Mouse (Mus musculus) cerebellum, postnatal 25 days (tissue): ENCODE data around the gene Glt1d1.

ENCODE experiments used
- DNase-seq, 2 experiments: peaks; one replicate each; pipeline ENCODE4 v3.0.0; 2021; ENCODE audit warnings: mixed read lengths in 2 of 2

Glt1d1 gene

DNA sequence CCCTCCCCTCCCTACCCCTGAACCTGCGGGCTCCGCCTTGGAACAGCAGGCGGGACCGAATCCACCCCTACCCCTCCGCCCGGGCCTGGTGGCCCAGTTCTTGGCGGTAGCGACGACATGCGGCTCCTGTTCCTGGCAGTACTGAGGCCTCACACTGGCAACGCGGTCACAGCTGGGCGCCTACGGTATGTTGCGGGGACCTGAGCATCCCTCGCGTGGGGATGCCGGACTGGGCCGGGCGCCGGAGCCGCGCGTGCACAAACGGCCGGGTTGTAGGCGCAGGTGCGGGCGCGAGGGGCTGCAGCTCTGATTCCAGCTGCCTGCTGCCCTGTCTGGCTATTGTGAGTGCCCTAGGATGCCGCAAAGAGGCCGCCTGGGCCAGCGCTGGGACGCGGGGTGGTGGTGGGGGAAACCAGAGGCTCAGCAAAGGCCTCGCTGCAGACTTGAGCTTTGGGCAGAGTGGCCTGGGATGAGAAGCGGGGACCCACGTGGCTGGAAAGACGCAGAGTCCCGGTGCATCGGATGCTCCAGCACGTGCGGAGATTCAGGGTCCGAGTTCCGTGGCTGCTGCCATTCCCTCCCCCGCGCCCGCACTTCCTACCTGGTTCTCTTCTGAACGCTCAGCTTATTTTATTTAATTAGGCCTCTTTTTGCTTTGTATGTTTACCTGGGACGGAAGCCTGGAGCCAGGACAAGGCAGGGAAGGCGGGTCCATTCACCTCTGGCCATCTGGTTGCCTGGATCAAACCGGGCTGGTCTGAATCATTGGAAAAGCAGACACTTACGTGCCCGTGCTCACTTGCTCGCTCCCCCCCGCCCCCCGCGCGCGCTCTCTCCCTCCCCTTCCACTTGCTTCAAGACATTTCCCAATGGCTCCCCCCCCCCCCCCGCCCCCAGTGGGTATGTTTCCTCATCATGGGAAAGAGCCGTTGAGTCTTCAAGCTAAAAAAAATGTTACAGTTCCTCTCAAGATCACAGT is at the start of gene Glt1d1, which contains the start of gene Slc15a4:
Glt1d1 (plus strand) TSS at position 96 of the 979 bp plus-strand sequence.
Slc15a4 (minus strand) TSS at position 731 of the 979 bp plus-strand sequence.
- DNase-seq = peak; percentile 67 to 69

DNA sequence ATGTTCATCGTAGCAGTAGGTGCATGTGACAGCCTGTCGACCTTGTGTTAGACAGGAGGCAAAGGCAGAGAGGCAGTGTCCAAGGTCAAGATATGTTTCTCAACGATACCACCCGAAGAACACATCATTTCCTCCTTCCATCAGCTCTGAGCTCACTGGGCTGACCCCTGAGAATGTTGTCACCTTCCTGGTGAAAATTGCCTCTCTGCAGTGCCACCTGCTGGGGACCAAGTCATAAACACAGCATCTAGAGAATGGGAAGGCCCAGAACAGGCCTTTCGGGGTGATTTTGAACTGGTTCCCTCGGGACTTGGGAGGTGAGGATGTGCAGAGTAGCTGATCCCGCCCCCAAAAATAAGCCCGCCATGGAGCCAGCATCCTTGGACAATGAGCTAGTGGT is 48.4 kb upstream of the Glt1d1 start:
- peak; percentile 24 to 42 for DNase-seq

DNA sequence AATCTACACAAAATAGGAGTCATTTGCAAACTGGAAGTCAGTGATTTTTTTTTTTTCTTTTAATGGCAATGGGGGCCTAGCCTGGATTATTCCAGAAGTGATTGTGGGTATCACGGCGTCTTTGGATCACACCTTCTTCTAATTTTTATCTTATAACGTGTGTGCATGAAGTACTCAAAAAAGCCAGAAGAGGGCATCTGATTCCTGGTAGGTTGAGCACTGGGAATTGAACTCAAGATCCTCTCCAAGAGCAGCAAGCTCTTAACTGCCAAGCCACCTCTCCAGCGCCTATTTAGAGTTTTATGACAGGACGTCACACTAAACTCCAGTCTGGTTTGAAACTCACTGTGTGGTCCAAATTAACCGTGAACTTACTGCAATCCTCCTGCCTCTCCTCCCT is 44.2 kb upstream of the Glt1d1 start:
- DNase-seq = no peak

DNA sequence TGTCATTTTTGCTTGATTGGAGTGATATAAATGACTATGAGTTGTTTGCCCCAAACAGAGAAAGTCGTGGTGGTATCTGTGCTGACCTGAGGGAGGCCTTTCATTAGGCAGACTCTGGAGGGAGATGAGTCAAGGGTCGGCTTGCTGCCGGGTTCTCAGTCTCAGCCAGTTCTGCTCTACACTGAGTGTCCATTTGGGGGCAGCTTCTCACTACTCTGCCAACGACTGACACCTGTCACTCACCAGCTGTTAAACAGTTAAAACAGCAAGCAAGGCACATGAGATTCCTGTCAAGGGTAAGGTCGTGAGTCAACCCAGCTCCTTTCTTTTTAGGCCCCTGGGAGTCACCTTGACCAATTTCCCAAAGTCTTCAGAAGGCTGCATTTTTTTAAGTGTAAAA is 39.7 kb upstream of the Glt1d1 start:
- DNase-seq = no peak

DNA sequence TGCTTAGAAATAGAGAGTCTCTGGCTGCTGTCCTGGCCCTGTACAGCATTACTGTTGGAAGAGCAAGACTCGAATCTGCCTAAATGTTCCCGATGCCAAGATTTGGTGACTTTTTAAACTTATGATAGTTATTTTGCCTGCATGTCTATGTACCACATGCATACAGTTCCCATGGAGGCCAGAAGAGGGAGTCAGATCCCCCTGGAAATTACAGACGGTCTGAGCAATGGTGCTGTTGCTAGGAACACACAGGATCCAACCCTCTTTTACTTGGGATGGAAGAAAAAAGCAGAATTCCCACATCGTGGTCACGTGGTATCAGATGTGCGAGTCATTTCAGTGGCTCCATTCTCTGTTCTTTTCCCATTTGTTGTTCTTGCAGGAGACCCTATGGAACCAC is 39.2 kb upstream of the Glt1d1 start:
- peak; percentile 20 to 51 for DNase-seq

DNA sequence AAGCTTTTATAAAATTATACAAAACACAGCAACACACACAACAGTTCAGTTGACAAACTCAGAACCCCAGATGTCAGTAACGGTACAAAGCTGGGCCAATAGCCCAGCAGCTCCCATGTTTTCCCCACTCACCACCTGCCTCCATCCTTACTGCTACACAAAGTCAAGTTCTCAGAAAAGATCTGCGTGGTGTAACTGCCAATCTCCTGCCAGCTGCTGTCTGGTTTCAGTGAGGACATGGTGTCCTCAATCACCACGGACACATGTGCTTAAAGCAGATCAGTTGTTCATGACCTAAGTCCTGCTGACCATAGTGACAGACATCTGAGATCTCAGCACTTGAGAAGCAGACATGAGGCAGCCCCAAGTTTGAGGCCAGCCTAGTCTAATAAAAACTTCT is 36.4 kb upstream of the Glt1d1 start:
- DNase-seq = no peak

DNA sequence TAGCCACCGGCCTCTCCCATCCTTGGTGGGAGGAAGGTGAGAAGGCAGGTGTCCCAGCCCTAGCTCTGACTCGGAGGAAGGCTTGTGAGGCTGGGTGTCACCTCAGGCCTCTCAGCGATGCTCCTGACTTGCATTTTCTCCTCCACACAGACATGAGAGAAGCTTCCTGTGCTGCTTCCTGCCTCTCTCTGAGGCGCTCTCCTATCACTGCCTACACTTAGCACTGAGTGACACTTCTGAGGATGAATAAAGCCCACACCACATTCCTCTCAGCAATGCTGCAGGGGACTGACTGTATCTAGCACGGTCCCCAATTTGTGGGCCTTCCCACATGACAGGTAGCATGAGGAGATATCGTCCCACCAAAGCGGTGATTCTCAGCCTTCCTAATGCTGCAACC is 35.2 kb upstream of the Glt1d1 start:
- no peak for DNase-seq

DNA sequence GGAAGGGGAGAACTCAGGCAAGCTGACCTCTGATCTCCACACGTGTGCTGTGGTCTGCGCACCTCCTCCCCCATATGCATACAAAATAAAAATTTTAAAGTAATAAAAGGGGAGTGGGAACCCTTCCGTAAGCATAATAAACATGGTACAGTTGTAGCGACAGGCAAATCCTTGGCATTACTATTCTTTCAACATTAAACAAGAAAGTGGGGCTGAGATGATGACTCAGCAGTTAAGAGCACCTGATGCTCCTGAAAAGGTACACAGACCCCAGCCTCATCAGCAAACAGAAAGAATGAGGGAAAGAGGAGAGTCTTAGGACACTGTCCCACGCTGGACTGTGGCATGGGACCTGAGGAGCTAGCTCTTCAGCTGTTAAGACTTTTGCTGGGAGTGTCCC is 29.1 kb upstream of the Glt1d1 start:
- DNase-seq = no peak

DNA sequence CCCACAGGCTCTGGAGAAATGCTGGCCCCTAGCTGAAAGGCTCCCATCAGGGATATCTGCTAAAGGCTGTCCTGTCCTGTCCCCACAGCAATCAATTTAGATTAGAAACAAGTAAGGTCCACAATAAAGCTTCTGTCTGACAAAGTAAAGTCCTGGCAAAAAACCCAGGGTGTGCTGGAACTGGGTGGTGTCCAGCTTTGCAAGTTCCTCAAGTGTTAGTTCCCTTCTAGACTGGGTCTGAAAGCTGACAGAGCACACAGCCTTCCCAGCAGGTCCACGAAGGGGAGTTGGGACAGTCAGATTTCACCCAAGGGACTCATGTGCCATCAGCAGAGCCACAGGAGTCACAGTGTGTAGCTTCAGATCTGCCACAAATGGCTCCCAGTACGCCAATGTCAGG is 24.6 kb upstream of the Glt1d1 start:
- no peak for DNase-seq

DNA sequence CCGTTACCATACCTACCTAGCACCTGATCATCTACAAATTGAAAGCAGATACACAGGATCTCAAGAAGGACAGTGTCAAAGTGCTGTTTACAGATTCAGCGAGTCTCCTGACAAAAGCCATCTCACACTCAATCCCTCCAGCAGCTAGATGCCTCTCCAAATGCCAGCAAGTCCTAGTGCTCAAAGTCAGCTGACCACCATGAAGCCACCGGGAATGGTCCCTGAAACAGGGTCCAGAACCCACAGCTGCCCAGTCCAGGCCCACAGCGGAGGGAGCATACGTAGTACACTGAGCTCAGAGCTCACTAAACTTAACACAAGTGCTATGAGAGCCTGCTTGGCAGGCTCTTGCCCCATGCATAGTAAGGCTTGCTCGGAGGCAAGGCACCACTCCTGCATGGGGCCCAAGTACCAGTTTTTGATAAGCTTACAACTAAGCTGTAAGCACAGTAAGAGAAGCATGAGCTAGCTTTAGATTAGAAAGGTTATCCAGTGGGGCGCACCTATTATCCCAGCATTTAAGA is 22.8 kb upstream of the Glt1d1 start:
- DNase-seq = no peak

DNA sequence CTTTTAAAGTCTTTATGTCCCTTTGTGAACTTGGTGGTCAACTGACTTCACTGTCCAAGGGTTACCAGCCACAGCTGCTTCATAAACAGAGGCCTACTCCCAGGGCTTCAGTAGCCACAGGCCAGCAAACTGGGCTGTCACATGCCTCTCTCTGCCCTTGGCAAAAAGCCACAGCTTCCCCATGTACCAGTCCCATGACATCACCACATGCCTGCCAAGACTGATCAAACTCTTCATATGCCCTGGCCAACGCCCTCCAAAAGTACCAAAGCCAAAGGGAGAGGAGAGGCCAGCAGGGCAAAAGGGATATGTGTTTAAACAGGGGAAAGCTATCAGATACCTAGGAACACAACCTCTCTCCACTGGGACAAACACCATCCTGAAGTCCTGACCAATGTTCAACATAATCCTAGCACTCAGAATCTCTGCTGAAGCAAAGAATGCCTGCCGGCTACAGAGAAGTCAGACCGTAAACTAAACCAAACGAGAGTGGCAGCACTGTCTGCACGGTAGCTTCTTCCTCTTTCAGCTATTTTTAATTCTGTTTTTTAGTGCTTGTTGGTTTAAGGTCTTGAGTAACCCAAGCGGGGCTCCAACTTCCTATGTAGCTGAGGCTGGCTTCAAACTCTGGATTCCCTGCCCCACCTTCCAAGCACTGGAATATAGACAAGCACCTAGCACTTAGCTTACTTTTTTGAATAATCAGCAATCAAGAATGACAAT is 21.1 kb upstream of the Glt1d1 start:
- peak; percentile 41 to 64 for DNase-seq

DNA sequence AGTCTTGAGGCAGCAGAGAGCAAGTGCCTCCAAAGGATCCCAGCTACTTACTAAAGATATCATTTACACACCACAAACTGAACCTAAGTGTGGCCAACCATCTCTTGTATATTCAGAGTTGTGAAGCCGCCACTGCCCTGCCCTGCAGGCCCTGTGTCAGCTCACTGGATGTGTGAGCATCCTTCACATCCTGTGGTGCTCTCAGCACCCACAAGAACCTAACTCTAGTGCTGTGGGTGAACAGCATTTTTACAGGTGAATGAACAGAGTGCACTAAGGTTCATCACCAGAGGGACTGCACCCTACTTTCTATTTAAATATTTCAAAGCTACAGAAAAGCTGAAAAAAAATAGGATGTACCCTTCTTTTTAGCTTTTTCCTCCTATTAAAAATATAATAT is 20.2 kb upstream of the Glt1d1 start:
- DNase-seq = no peak

DNA sequence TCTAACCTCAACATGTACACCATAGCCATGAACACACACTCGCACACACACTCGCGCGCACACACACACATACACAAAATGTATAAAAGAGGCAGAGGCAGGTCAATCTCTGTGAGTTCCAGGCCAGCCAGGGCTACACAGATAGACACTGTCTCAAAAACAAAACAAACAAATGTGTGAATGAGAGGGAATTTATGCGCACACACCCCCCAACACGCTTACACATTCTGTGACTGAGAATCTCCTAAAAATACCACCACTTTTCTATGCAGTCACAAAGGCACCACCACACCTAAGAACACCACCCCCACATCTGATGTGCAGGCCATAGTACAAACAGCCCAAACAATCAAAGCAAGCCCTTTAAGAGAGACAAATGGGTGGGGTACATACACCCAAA is 19.7 kb upstream of the Glt1d1 start:
- DNase-seq = no peak

DNA sequence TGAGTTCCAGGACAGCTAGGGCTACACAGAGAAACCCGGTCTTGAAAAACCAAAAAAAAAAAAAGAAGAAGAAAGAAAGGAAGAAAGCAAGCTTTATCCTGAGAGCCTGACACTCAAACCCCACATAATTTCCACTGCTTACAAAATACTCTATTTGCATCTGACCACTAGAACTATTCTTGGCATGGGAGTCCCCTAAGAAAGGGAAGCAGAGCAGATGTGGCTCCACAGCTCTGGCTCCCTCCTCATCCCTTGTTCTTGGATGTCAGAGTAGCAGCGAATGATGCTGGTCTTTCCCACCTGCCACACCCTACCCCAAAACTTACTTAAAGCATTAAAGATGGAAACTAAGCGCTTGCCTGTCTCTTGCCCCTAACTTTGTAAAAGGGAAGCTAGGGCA is 16.6 kb upstream of the Glt1d1 start:
- no peak for DNase-seq

DNA sequence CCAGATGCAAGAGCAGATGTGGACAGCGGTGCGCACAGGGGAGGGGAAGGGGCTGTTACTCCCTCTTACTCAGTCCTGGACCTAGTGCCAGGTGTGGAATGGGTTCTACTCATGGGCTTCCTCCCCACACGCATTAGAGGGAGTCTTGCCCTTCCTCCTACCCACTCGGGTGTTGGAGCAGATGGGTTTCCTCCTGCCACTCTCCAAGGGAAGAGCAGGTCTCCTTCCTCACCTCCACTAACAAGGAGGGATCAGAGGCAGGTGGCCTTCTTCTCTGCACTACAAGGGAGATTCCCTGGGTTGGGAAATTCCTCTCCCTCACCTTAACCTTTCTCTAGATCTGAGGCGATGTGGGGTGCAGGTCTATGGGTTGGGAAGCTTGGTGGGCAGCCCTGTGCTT is 15.9 kb upstream of the Glt1d1 start:
- DNase-seq = peak in 1 of 2 experiments; percentile 17

DNA sequence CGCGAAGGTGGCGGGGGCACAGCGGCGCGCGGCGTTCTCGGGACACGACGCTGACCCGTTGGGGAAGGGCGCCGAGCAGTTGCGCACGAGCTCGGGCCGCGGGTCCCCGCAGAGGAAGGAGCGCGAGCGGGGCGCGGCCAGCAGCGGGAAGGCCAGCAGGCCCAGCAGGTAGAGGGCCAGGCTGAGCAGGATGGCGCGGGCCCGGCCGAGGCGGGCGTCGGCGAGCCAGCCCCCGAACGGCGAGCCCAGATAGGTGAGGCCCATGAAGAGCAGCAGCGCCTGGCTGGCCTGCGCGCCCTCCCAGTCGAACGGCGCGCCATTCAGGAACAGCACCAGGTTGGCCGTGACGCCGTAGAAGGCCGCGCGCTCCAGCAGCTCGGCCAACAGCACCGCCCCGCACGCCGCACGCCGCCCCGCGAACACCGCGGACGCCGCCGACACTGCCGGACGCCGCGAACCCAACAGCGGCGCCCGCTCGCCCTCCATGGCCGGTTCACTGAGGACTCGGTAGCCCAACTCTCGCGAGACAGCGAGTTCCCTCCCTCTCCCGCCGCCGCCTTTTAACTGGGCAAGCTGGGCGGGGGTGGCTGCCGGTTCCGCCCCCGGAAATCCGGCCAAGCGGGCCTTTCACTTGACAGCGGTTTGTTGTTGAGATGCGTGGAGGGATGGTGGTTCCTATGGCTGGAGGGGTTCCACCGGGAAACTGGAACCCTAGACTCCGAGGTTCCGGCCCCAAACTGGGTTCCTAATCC is 15.0 kb upstream of the Glt1d1 start:
- peak; percentile 98 to 99 for DNase-seq

DNA sequence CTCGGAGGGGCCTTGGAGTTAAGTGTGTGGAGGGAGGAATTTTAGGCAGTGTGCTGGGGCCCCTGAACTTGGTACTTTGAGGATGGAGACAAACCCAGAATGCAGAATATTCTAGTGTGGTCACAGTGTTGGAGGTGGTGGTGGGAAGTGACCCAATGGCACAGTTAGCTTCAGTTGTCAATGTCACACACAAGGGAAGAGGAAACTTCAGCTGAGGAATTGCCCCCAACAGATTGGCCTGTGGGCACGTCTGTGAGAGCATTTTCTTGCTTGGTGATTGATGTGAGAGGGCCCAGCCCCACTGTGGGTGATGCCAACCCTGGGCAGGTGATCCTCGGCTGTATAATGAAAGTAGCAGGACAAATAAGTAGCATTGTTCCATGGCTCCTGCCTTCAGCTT is 13.2 kb upstream of the Glt1d1 start:
- no peak for DNase-seq

DNA sequence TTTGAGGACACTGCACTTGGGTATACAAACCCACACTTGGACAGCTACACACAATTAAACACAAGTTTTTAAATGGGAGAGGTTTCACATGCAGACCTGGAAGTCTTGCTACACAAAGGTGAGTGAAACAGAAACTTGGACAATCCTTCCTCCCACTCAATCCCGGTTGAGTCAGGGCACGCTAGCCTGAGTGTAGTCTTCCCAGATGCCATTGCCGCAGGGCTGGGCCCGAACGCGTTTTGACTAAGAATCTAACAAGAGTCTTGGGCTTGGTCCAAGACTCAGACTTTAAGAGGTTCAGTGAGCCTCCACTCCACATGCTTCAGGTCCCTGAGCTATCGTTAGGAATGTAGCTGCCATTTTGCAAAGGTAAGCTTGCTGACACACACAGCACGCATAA is 11.7 kb upstream of the Glt1d1 start:
- DNase-seq = no peak

DNA sequence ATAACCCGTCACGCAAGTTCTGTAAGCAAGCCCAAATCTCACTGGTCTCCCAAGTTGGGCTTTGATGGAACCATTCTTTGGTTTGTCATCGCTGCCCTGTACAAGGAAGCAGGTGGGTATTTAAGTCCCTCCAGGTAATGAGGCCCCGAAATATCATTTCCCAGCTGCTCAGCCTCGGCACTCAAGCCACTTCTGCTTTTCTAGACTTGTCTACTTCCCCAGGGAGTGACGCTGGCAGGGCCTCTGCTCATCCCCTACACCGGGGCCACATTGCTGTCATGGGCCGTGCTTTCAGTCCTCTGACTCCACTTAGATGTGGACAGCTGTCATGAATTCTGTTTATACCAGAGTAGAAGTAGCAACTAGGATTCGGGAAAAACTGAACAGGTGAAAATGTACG is 11.0 kb upstream of the Glt1d1 start:
- DNase-seq = no peak

DNA sequence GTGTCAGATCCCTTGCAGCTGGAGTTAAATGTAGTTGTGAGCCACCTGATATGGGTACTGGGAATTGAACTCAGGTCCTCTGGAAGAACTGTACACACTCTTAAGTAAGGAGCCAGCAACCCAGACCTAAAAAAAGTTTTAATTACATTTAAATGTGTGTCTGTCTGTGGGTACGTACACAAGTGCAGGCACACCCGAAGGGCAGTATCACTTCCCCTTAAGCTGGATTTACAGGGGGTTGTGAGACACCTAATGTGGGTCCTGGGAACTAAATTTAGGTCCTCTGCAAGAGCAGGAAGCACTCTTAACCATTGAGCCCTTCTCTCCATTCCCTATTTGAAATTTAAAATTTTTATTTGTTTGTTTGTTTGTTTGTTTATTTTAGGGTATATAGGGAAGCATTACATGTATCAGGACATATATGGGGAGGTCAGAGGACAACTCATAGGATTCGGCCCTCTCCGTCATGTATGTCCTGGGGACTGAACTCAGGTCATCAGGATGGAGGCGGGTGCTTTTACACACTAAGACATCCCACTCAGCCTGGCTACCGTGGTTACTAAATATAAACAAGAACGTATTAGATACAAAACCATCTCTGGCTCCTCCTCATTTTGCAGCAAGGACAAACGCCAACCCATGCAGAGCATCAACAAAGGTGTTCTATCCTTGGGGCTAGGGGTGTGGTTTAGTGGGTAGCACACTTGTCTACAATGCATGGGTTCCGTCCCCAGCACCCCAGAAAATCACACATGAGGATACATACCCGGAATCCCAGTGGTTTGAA is 7.4 kb upstream of the Glt1d1 start:
- no peak for DNase-seq

DNA sequence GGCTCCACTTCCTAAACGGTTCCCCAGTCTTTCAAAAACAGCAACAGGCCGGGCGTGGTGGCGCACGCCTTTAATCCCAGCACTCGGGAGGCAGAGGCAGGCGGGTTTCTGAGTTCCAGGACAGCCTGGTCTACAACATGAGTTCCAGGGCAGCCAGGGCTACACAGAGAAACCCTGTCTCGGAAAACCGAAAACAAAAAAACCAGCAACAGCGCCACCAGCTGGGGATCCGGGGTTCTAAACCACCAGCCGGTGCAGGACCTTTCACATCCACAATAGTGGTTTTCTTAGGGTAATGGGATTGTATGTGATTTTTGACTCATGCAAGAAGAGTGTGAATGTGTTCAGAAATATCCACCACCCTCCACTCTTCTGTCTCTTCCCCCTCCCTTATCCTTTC is 4.8 kb upstream of the Glt1d1 start:
- no peak for DNase-seq

DNA sequence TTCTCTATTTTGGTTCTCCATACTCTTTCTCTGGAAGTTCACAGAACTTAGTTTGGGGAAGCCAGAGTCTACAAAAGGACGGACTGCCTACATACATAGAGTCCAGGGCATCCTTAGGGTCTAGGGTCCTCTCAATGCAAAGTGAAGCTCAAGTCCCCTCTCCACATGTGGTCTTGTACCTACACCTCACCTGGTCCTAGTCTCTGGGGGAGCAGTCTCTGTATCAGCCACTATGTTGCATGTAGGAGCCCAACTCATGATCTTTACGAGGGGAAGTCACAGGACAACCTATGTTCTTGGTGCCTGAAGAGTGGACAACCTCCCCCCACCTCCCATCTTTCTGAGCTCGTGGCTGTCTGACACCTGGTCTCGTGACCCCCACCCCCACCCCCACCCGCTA is 391 bp upstream of the Glt1d1 start:
- peak in 1 of 2 experiments; percentile 9 for DNase-seq
